Mouse (Mus musculus): ENCODE results near the gene L3mbtl1. TPM values are rescaled to one million over a fixed set of nuclear protein-coding genes. Genes with fewer than 3 reads are reported as not detected.

L3mbtl1 gene
- polyA plus RNA-seq, 1 experiment from 2014 or later, result 7.2 TPM

GRCm38 (mm10) chr2:162976001-162976400, 32.7 kb downstream of the L3mbtl1 start:
- Histone ChIP-seq H3K36me3 (ENCODE audit: control insufficient read depth, insufficient read depth, low read length) (no peaks in the 10 kb centered on the region), H3K4me2 (ENCODE audit: low read length) (no peak overlapping the region), H3K9me3 (ENCODE audit: control insufficient read depth, low read length) (no peaks in the 10 kb centered on the region), H3K9ac (ENCODE audit: low read depth, low read length) (no peak overlapping the region), H3K4me1 (ENCODE audit: control insufficient read depth, insufficient read depth, low read depth, low read length) (peaks cover 16% of the 10 kb centered on the region), H3K27me3 (replicated peaks; ENCODE audit: control insufficient read depth, insufficient read depth, low read length) (no peaks in the 10 kb centered on the region), H3K4me3 (ENCODE audit: low read length) (no peak overlapping the region), H3K27ac (ENCODE audit: low read depth, low read length) (no peak overlapping the region)
- WGBS, result 56% methylated on average over 4 of the region's 4 CpGs
- ATAC-seq, result peak; percentile 54; the same call in 1 of the 2 replicates

- Histone ChIP-seq H3K36me3 (ENCODE audit: control insufficient read depth, insufficient read depth, low read length) (no peaks in the 10 kb centered on the region), H3K4me3 (ENCODE audit: low read length) (no peak overlapping the region), H3K4me2 (ENCODE audit: low read length) (no peak overlapping the region), H3K9ac (ENCODE audit: low read depth, low read length) (no peak overlapping the region), H3K27ac (ENCODE audit: low read depth, low read length) (no peak overlapping the region), H3K4me1 (ENCODE audit: control insufficient read depth, insufficient read depth, low read depth, low read length) (no peaks in the 10 kb centered on the region), H3K27me3 (replicated peaks; ENCODE audit: control insufficient read depth, insufficient read depth, low read length) (no peaks in the 10 kb centered on the region; the same call in 1 of the 2 replicates), H3K9me3 (ENCODE audit: control insufficient read depth, low read length) (no peaks in the 10 kb centered on the region)
- no peak for ATAC-seq
- WGBS, result 89% methylated on average over 6 of the region's 6 CpGs
Measured at GRCm38 (mm10) chr2:162984381-162984780, 41.1 kb downstream of the L3mbtl1 start.

GRCm38 (mm10) chr2:162985923-162986322, 42.7 kb downstream of the L3mbtl1 start:
- Histone ChIP-seq H3K4me1 (ENCODE audit: control insufficient read depth, insufficient read depth, low read depth, low read length) (no peaks in the 10 kb centered on the region), H3K9ac (ENCODE audit: low read depth, low read length) (no peak overlapping the region), H3K27ac (ENCODE audit: low read depth, low read length) (no peak overlapping the region), H3K9me3 (ENCODE audit: control insufficient read depth, low read length) (no peaks in the 10 kb centered on the region), H3K4me2 (ENCODE audit: low read length) (no peak overlapping the region), H3K27me3 (replicated peaks; ENCODE audit: control insufficient read depth, insufficient read depth, low read length) (no peaks in the 10 kb centered on the region; the same call in 1 of the 2 replicates), H3K4me3 (ENCODE audit: low read length) (no peak overlapping the region), H3K36me3 (ENCODE audit: control insufficient read depth, insufficient read depth, low read length) (no peaks in the 10 kb centered on the region)
- ATAC-seq, result peak; percentile 69; the same call in 1 of the 2 replicates
- WGBS, result 33% methylated on average over 3 of the region's 3 CpGs

- Histone ChIP-seq H3K9ac (ENCODE audit: low read depth, low read length) (no peak overlapping the region), H3K4me1 (ENCODE audit: control insufficient read depth, insufficient read depth, low read depth, low read length) (no peaks in the 10 kb centered on the region), H3K27me3 (replicated peaks; ENCODE audit: control insufficient read depth, insufficient read depth, low read length) (no peaks in the 10 kb centered on the region; the same call in 1 of the 2 replicates), H3K27ac (ENCODE audit: low read depth, low read length) (no peak overlapping the region), H3K4me3 (ENCODE audit: low read length) (no peak overlapping the region), H3K4me2 (ENCODE audit: low read length) (no peak overlapping the region), H3K36me3 (ENCODE audit: control insufficient read depth, insufficient read depth, low read length) (no peaks in the 10 kb centered on the region), H3K9me3 (ENCODE audit: control insufficient read depth, low read length) (no peaks in the 10 kb centered on the region)
- 90% methylated on average over 3 of the region's 3 CpGs for WGBS
- ATAC-seq, result no peak
Measured at GRCm38 (mm10) chr2:162986764-162987163, 43.5 kb downstream of the L3mbtl1 start.

- Histone ChIP-seq H3K4me2 (ENCODE audit: low read length) (no peak within 1 kb of the TSS), H3K4me1 (ENCODE audit: control insufficient read depth, insufficient read depth, low read depth, low read length) (no peaks in the 10 kb centered on the region), H3K27ac (ENCODE audit: low read depth, low read length) (no peak within 1 kb of the TSS), H3K36me3 (ENCODE audit: control insufficient read depth, insufficient read depth, low read length) (no peaks in the 10 kb centered on the region), H3K27me3 (replicated peaks; ENCODE audit: control insufficient read depth, insufficient read depth, low read length) (no peaks in the 10 kb centered on the region; the same call in 1 of the 2 replicates), H3K9ac (ENCODE audit: low read depth, low read length) (no peak within 1 kb of the TSS), H3K9me3 (ENCODE audit: control insufficient read depth, low read length) (no peaks in the 10 kb centered on the region), H3K4me3 (ENCODE audit: low read length) (no peak within 1 kb of the TSS)
- WGBS, result 64% methylated on average over 7 of the region's 8 CpGs
- ATAC-seq, result no peak
Measured at GRCm38 (mm10) chr2:162987218-162987617, 43.9 kb downstream of the L3mbtl1 start, which contains the start of gene Sgk2. Gene Sgk2 (plus strand): TSS chr2:162987330.

GRCm38 (mm10) chr2:162988235-162988634, 45.0 kb downstream of the L3mbtl1 start:
- Histone ChIP-seq H3K9me3 (ENCODE audit: control insufficient read depth, low read length) (no peaks in the 10 kb centered on the region), H3K4me1 (ENCODE audit: control insufficient read depth, insufficient read depth, low read depth, low read length) (no peaks in the 10 kb centered on the region), H3K36me3 (ENCODE audit: control insufficient read depth, insufficient read depth, low read length) (no peaks in the 10 kb centered on the region), H3K27ac (ENCODE audit: low read depth, low read length) (no peak overlapping the region), H3K27me3 (replicated peaks; ENCODE audit: control insufficient read depth, insufficient read depth, low read length) (no peaks in the 10 kb centered on the region; the same call in 1 of the 2 replicates), H3K9ac (ENCODE audit: low read depth, low read length) (no peak overlapping the region), H3K4me2 (ENCODE audit: low read length) (no peak overlapping the region), H3K4me3 (ENCODE audit: low read length) (no peak overlapping the region)
- ATAC-seq, result no peak
- 85% methylated on average over 4 of the region's 4 CpGs for WGBS

- 34% methylated on average over 6 of the region's 6 CpGs for WGBS
- Histone ChIP-seq H3K27ac (ENCODE audit: low read depth, low read length) (no peak overlapping the region), H3K36me3 (ENCODE audit: control insufficient read depth, insufficient read depth, low read length) (no peaks in the 10 kb centered on the region), H3K4me1 (ENCODE audit: control insufficient read depth, insufficient read depth, low read depth, low read length) (no peaks in the 10 kb centered on the region), H3K4me3 (ENCODE audit: low read length) (no peak overlapping the region), H3K9ac (ENCODE audit: low read depth, low read length) (no peak overlapping the region), H3K9me3 (ENCODE audit: control insufficient read depth, low read length) (no peaks in the 10 kb centered on the region), H3K4me2 (ENCODE audit: low read length) (no peak overlapping the region), H3K27me3 (replicated peaks; ENCODE audit: control insufficient read depth, insufficient read depth, low read length) (no peaks in the 10 kb centered on the region)
- no peak for ATAC-seq
Measured at GRCm38 (mm10) chr2:162991394-162992083, 48.3 kb downstream of the L3mbtl1 start.

- no peak for ATAC-seq
- Histone ChIP-seq H3K4me3 (ENCODE audit: low read length) (no peak overlapping the region), H3K27me3 (replicated peaks; ENCODE audit: control insufficient read depth, insufficient read depth, low read length) (no peaks in the 10 kb centered on the region), H3K4me1 (ENCODE audit: control insufficient read depth, insufficient read depth, low read depth, low read length) (no peaks in the 10 kb centered on the region), H3K9ac (ENCODE audit: low read depth, low read length) (no peak overlapping the region), H3K36me3 (ENCODE audit: control insufficient read depth, insufficient read depth, low read length) (no peaks in the 10 kb centered on the region), H3K4me2 (ENCODE audit: low read length) (no peak overlapping the region), H3K27ac (ENCODE audit: low read depth, low read length) (no peak overlapping the region), H3K9me3 (ENCODE audit: control insufficient read depth, low read length) (no peaks in the 10 kb centered on the region)
Measured at GRCm38 (mm10) chr2:162992084-162992437, 48.8 kb downstream of the L3mbtl1 start.

- H3K36me3 ChIP-seq (ENCODE audit: control insufficient read depth, insufficient read depth, low read length), result no peaks in the 10 kb centered on the region
- H3K4me2 ChIP-seq (ENCODE audit: low read length), result no peak overlapping the region
- WGBS, result 86% methylated on average over 9 of the region's 9 CpGs
- H3K9ac ChIP-seq (ENCODE audit: low read depth, low read length), result no peak overlapping the region
- H3K4me1 ChIP-seq (ENCODE audit: control insufficient read depth, insufficient read depth, low read depth, low read length), result no peaks in the 10 kb centered on the region; the same call in none of the 2 replicates
- H3K27ac ChIP-seq (ENCODE audit: low read depth, low read length), result no peak overlapping the region
- ATAC-seq, result no peak
- no peaks in the 10 kb centered on the region for H3K27me3 ChIP-seq (replicated peaks; ENCODE audit: control insufficient read depth, insufficient read depth, low read length)
- no peak overlapping the region for H3K4me3 ChIP-seq (ENCODE audit: low read length)
- no peaks in the 10 kb centered on the region for H3K9me3 ChIP-seq (ENCODE audit: control insufficient read depth, low read length)
Measured at GRCm38 (mm10) chr2:162993881-162994616, 50.8 kb downstream of the L3mbtl1 start.

Measured in hindbrain, embryonic 16.5 days (tissue).